Mouse (Mus musculus) spleen, adult 18-20 months (tissue): ENCODE measurements around the gene Ppp1r9b.

Source experiments
- DNase-seq, 2 experiments: peaks; one replicate each; pipeline ENCODE4 v3.0.0; 2022; ENCODE audit warnings: mixed read lengths in 2 of 2

The Ppp1r9b gene

DNA sequence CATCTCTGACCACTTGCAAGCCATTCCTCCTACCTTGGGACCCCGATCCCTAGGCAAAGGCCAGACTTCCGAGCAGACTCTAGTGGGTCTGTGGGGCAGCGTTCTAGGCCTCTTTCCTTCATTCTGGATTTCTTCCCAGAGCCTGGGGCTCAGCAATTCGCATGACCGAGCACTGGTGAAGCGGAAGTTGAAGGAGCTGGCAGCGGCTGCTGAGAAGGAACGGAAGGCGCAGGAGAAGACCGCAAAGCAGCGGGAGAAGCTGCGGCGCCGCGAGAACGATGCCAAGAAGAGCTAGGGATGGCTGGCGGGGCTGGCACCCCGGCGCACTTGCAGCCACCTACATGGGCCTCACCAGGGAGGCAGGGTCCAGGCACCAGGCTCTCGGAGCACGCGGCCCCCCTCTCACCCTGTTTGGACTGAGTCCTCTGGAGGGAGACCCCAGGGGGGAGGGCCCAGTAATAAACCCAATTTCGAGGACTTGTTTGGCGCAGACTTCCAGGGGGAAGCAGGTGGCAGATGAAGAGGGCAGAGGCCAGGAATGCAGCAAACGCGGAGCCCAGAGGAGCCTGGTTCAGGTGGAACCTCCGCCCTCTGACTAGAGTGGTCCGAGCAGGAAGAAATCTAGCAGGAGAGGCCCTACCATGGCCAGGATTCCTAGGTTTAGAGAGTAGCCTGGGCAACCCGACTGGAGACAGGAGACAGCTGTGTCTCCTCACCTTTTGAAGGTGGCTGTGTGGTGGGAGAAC lies 33.8 kb downstream of the Ppp1r9b start:
- no peak for DNase-seq

- DNase-seq: no peak
These were observed 34.6 kb downstream of the Ppp1r9b start for GRCm38 (mm10) chr11:95025227-95026012.

DNA sequence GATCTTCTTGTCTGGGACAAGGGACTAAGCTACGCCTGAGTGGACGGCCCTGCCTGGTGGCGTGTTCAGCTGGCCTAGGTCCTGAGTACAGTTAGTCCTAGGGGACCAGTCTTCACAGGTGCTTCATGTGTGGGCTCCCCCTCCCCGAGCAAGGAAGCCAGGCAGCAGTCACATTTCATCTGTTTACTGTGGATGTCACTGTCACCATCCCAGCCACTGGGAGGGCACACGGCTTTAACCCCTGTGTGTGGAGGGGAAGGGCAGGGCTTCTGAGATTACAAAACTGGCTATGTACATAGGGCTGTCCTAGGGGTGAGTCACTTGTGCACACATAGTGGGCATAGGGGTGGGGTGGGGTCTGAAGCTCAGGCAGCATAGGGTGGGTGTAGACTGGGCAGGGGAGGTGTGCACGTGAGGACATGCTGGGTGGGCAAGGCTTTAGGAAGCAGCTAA lies 35.3 kb downstream of the Ppp1r9b start:
- DNase-seq: no peak

- no peak for DNase-seq
These were observed 36.0 kb downstream of the Ppp1r9b start for GRCm38 (mm10) chr11:95026849-95027248.

- DNase-seq: no peak
These were observed 37.1 kb downstream of the Ppp1r9b start for GRCm38 (mm10) chr11:95027850-95028470.

DNA sequence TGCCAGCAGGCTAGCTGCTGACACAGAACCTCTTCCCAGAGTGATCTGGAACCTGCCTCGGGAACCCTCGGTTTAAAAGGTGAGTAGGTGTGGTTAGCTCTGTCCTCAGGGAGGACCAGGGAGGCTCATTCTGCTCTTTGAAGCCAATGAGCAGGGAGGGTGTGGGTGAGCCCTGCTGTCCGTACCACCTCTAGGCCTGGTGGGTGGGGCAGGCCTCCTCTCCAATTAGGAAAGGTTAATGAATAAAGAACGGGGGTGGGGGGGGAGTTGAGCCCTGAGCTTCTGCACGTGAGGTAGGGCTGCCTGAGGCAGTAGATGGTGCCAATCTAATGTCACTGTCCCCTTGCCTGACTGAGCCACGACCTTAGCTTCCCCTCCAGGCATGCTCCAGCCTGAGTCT lies 42.1 kb downstream of the Ppp1r9b start:
- DNase-seq: no peak

- no peak for DNase-seq
These were observed 42.8 kb downstream of the Ppp1r9b start for GRCm38 (mm10) chr11:95033617-95034016.

- no peak for DNase-seq
These were observed 44.1 kb downstream of the Ppp1r9b start for GRCm38 (mm10) chr11:95034902-95035301.

DNA sequence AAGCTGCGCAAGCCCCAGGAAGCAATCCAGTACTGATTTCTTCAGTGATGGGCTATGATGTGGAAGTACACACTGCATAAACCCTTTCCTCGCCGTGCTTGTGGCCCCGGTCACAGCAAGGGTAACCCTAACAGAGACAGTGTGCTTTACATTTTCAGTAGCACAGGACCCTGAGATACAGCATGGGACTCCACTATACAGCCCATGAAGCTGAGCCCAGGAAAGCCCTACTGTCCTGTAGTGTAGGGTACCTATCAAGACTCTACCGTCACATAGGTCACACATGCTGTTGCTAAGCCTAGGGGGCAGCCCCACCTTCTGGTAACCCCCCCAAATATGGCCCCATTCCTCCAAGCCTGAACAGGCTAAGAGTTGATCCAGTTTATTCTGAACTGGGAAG lies 45.7 kb downstream of the Ppp1r9b start:
- DNase-seq: no peak

DNA sequence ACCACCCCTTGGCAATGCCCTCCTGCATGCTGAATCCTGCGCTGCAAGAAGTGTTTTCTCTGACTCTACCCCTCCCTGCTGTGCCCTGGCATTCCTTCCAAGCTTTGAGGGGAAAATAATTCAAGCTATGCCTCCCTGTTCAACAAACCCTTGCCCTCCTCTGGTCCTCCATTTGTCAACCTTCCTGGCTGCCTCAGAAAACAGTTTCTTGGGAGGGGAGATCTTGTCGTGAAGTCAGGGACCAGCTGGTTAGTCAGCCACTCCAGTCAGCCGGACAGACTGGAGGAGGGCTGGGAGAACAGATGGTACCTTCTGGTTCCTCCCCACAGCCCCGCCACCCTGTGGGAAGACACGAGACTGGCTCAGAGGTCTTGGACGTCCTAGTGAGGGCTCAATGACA lies 46.5 kb downstream of the Ppp1r9b start:
- DNase-seq: no peak

DNA sequence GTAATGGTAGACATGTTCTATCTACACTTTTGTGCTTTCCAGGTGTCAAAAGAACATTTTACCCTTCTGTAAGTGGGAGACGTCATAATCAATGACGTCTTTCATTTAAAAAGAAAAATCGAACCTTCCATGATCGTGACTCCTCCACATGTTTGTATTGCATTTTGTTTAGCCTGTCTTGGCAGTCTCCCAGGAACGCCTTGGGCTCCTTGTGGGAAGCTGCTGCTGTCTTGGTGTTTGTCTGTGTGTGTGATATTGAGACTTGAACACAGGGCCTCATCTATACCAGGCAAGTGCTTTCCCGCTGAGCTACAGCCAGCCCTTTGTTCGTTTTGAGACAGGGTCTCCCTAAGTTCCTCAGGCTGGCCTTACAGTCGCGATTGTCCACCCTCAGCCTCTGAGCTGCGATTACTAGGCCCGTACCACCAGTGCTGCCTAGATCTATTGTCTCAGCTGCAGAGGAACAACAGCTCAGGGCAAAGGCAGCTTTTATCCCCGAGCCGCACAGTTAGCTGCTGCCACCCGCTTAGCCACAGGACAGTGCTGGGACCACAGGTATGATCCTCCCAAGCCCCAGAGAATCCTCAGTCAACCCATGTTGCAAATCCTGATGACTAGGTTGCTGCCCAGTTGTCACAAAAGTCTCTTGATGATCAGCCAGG lies 47.5 kb downstream of the Ppp1r9b start:
- DNase-seq: no peak

DNA sequence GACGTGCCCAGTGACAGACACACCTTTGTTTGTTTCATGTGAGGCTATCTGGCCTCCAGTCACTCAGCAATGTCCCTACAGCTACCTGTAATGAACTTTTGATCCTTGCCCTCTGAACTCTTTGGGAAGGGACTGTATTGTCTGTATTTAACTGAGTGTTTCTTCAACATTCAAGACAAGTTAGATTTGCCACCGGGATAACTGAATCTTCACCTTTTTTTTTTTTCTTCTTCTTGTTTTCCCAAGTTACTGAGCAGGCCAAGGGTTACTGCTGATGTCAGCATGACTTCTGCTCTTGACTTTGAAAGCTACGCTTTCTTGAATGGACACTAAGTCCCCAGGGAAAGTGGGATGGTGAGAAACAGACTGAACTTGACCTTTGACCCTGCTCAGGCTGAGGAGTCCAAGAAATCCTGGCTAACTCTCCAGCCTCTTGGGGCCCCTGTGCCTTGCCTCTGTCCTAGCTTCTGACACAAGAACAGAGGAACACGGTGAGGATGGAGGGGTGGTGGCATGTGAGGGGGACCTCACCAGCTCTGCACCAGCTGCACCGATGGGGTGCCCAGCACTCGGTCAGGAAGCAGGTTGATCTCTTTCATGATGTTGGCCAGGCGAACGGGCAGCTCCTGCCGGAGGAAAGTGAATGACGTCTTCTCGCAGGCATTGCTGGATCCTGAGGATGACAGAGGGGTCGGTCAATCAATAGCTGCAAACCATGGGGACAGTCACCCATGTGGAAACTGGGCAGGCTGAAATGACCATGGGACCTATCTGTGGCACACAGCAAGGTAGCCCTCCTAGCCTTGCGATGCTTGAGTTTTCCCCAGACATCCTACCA lies 48.2 kb downstream of the Ppp1r9b start:
- no peak for DNase-seq

GRCm38 (mm10) chr11:95039766-95040165 lies 48.9 kb downstream of the Ppp1r9b start:
- no peak for DNase-seq

GRCm38 (mm10) chr11:95040491-95041138 lies 49.8 kb downstream of the Ppp1r9b start:
- DNase-seq: peak in 1 of 2 experiments; percentile 5

GRCm38 (mm10) chr11:95041139-95041609 lies 50.3 kb downstream of the Ppp1r9b start, which contains the start of gene Pdk2:
TSS of gene Pdk2 (minus strand) at chr11:95041354.
- DNase-seq: peak; percentile 83 to 87

DNA sequence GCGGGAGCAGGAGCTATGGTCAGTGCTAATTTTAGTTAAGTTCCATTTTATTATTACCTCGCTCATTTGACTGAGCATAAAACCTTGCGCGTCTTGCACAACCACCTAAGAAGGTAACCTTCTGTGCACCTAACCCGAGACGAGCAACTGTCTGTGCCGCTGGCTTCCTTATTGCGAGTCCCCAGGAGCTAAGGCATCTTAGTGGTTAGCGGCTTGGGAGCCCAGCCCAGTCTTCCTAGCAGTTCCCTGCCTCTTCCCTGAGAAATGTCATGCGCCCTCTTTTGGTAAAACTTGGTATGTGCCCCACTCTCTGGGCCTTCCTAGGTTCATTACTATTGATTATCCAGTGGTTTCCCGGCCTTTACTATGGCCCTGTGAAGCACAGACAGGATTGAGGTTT lies 51.3 kb downstream of the Ppp1r9b start:
- DNase-seq: peak; percentile 32 to 69

GRCm38 (mm10) chr11:95043060-95043459 lies 52.2 kb downstream of the Ppp1r9b start:
- DNase-seq: no peak

GRCm38 (mm10) chr11:95043608-95044007 lies 52.8 kb downstream of the Ppp1r9b start:
- DNase-seq: no peak

GRCm38 (mm10) chr11:95044185-95044870 lies 53.5 kb downstream of the Ppp1r9b start:
- no peak for DNase-seq

DNA sequence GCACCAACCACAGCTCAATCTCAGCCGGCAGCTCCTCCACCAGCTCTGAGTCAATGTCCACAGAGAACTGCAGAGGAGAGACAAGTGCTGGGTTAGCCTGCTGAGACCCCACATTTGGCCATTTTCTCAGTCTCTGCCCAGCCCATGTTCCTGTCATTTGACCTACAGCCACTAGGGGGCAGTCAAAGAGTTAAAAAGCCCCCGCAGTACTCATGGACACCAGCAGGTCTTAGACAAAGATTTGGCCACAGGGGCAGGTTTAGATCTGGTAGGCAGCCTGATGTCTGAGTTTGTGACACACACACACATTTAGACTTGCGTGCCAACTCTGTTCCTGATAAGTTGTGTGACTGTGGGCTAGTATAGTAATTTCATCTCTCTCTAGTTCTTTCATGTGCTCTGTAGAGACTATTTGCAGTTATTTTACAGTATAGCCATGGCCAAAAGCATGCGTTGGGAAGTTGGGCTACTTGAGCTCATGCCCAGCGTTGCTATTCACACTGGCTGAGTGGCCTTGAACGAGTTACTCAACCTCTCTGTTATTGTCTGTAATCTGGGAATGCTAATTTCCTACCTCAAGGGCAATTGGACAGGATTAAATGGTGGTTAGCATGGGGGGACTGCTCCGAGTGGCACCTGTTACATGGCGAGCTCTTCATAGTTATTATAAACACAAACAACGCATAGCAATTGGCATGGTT lies 56.3 kb downstream of the Ppp1r9b start:
- DNase-seq: peak in 1 of 2 experiments; percentile 49
